Comparison of ENCODE assay signal across 18 mouse cellular contexts in the genomic region with DNA sequence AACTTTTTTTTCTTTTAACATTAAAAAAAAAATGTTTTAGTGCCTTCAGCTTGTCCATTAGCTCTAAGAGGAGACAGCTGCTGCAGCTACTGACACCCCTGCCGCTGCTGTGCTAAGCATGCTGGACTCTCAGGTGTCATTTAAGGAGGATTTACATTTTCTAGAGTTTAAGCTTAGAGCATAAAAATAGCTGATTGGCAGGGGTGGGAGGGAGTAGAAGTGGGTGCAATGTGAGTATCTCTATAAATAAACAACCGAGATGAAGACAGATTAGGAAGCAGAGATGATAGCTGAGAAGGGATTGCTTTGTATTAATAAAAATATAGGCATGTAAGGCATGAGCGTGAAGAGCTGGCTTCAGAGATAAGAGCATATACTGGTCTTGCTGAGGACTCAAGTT.
"Had no signal": no experiment of that assay in that cellular context is flagged by ENCODE, and none has a peak within 500 bp of the region (broad histone marks: within the 10 kb centered on the region; RNA-seq: fewer than 3 reads in every experiment).

No protein-coding gene starts in this region.

- H3K4me3 ChIP-seq: limb, embryonic 12.5 days; liver, embryonic 15.5 days; midbrain, embryonic 15.5 days; neural tube, embryonic 12.5 days; stomach, embryonic 15.5 days had no signal

- H3K9me3 ChIP-seq: limb, embryonic 12.5 days; liver, embryonic 15.5 days; megakaryocyte, embryonic 14.5 days; midbrain, embryonic 15.5 days; neural tube, embryonic 12.5 days; stomach, embryonic 15.5 days had no signal

- H3K36me3 ChIP-seq: limb, embryonic 12.5 days; liver, embryonic 15.5 days; midbrain, embryonic 15.5 days; neural tube, embryonic 12.5 days; stomach, embryonic 15.5 days had no signal

- H3K4me2 ChIP-seq: limb, embryonic 12.5 days; liver, embryonic 15.5 days; lung, embryonic 14.5 days; midbrain, embryonic 11.5 days; midbrain, embryonic 15.5 days; neural tube, embryonic 12.5 days; stomach, embryonic 15.5 days had no signal

- H3K9ac ChIP-seq: limb, embryonic 12.5 days; liver, embryonic 15.5 days; lung, embryonic 14.5 days; midbrain, embryonic 15.5 days; neural tube, embryonic 12.5 days; stomach, embryonic 15.5 days had no signal

- H3K27me3 ChIP-seq: limb, embryonic 12.5 days; liver, embryonic 15.5 days; megakaryocyte, embryonic 14.5 days; midbrain, embryonic 15.5 days; neural tube, embryonic 12.5 days; stomach, embryonic 15.5 days had no signal

- H3K27ac ChIP-seq: kidney, postnatal 0 days; limb, embryonic 12.5 days; liver, embryonic 15.5 days; macrophage; midbrain, embryonic 15.5 days; neural tube, embryonic 12.5 days; stomach, embryonic 15.5 days had no signal

- ATAC-seq: inflammation-experienced regulatory T-cells, adult 6 months had no signal

- H3K4me1 ChIP-seq: limb, embryonic 12.5 days; midbrain, embryonic 15.5 days; stomach, embryonic 15.5 days had no signal

- DNase-seq: kidney, adult 11 months; kidney, adult 9 months; kidney, postnatal 36 days; lung, embryonic 14.5 days; lung, postnatal 10 days; right cerebral cortex, adult 18-20 months; right cerebral cortex, postnatal 25 days; thymus, postnatal 36 days had no signal
